Mouse (Mus musculus): ENCODE data around the gene Actr1a. TPM values are rescaled to one million over a fixed set of nuclear protein-coding genes. Genes with fewer than 3 reads are reported as not detected.

Gene Actr1a
- polyA plus RNA-seq, 1 experiment from 2014 or later, result 124 TPM

MicroRNAs encoded within 50 kb of the gene (microRNA counts, 519-probe panel; counts per million panel counts)
- microRNA mmu-miR-146b, result not detected

Small RNA genes within 50 kb of the gene (microRNA-seq; reads per million reads assigned to microRNA genes)
- gene Mir146b, result not detected

Other genes starting within 250 kb of the Actr1a start
- gene Pitx3, start 247.4 kb downstream of the Actr1a start, polyA plus RNA-seq (2016; fragmentation: Nextera tagmentation; extraction: Ambion mirVana), result 0.87 and 0.89 TPM in 2 replicates
- gene Gbf1, start 243.2 kb downstream of the Actr1a start, polyA plus RNA-seq (2016; fragmentation: Nextera tagmentation; extraction: Ambion mirVana), result 50.0 and 50.8 TPM in 2 replicates
- 5.9 and 7.2 TPM in 2 replicates for gene Nfkb2, start 91.4 kb downstream of the Actr1a start, polyA plus RNA-seq (2016; fragmentation: Nextera tagmentation; extraction: Ambion mirVana)
- gene Psd, start 68.6 kb downstream of the Actr1a start, polyA plus RNA-seq (2016; fragmentation: Nextera tagmentation; extraction: Ambion mirVana), result 6.9 and 10.1 TPM in 2 replicates
- gene Fbxl15, start 67.6 kb downstream of the Actr1a start, polyA plus RNA-seq (2016; fragmentation: Nextera tagmentation; extraction: Ambion mirVana), result 10.3 and 11.3 TPM in 2 replicates
- 146 and 153 TPM in 2 replicates for gene Cuedc2, start 57.0 kb downstream of the Actr1a start, polyA plus RNA-seq (2016; fragmentation: Nextera tagmentation; extraction: Ambion mirVana)
- 5.5 and 9.0 TPM in 2 replicates for gene Mfsd13a, start 54.6 kb downstream of the Actr1a start, polyA plus RNA-seq (2016; fragmentation: Nextera tagmentation; extraction: Ambion mirVana)
- gene 2310034G01Rik, start 45.4 kb downstream of the Actr1a start, polyA plus RNA-seq (2016; fragmentation: Nextera tagmentation; extraction: Ambion mirVana), result 0.51 and 0.84 TPM in 2 replicates
- 30.9 and 32.8 TPM in 2 replicates for gene Sufu, start 1.1 kb upstream of the Actr1a start, polyA plus RNA-seq (2016; fragmentation: Nextera tagmentation; extraction: Ambion mirVana)
- gene Trim8, start 106.0 kb upstream of the Actr1a start, polyA plus RNA-seq (2016; fragmentation: Nextera tagmentation; extraction: Ambion mirVana), result 17.6 and 22.0 TPM in 2 replicates
- 112 and 134 TPM in 2 replicates for gene Arl3, start 177.4 kb upstream of the Actr1a start, polyA plus RNA-seq (2016; fragmentation: Nextera tagmentation; extraction: Ambion mirVana)
- gene Sfxn2, start 177.6 kb upstream of the Actr1a start, polyA plus RNA-seq (2016; fragmentation: Nextera tagmentation; extraction: Ambion mirVana), result 14.2 and 14.5 TPM in 2 replicates
- 53.9 and 61.8 TPM in 2 replicates for gene Wbp1l, start 203.3 kb upstream of the Actr1a start, polyA plus RNA-seq (2016; fragmentation: Nextera tagmentation; extraction: Ambion mirVana)